Mouse (Mus musculus): Measurements from ENCODE around the gene Rtl8a. TPM values are rescaled to one million over a fixed set of nuclear protein-coding genes. Genes with fewer than 3 reads are reported as not detected.

Gene Rtl8a
- 55.1 and 61.0 TPM in 2 replicates for polyA plus RNA-seq (2012; rRNA removed; ENCODE audit: low replicate concordance)

DNA sequence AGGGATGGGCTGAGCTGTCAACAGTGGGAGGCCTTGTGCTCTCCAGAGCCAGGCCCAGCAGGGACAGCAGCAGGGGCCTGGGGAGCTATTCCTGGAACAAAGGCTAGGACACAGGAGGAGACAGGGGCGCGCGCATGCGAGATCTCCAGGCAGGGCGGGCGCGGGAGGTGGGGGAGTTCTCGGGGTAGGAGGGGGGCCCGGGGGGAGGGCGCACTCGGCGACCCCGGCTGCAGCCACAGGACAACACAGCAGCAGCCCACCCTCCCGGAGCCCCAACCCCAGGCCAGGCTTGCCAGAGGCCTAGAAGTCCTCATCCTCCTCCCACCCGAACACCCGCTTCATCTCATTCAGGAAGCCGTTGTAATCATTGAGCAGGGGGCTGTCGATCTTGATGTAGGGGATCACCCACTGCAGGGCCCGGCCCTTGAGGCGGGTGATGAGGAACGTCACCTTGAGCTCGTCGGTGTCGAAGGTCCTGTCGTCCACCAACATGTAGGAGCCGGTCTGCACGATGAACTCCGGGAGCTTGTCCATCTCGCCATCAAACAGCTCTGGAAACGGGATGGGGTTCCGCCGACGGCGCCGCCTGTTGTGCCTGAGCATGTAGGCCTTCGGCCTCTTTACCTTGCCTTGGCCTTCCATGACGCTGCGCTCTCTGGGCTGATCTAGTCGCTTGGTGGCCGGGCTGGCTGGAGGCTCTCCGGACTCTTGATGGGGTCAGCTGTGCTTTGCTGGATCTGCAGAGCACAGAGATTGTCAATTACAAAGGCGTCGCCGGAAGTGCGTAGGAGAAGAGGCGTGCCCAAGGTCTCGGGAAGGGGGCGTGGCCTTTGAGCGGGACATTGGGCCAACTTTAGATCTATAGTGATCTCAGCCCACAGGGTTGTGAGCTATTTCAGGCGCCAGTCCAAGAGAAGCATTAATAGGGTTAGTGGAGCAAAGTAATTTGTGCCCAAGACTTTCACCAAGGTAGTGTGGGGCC lies at the start of gene Rtl8a:
Rtl8a (minus strand) TSS at position 703 of the 982 bp plus-strand sequence.

DNA sequence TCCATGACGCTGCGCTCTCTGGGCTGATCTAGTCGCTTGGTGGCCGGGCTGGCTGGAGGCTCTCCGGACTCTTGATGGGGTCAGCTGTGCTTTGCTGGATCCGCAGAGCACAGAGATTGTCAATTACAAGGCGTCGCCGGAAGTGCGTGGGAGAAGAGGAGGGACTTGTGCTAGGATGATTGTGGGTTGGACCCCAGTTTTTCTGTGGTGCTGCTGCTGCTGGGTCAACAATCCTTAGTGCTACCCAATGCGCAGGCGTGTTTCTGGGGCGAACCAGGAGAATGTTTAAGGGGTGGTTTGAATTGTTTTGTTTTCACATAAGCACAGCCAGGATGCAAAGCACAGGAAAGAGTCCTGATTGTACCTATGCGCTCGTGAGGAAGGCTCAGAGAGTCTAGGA lies 26.8 kb upstream of the Rtl8a start, which contains the start of gene Rtl8b:
Rtl8b (minus strand) TSS at position 115 of the 400 bp plus-strand sequence.

DNA sequence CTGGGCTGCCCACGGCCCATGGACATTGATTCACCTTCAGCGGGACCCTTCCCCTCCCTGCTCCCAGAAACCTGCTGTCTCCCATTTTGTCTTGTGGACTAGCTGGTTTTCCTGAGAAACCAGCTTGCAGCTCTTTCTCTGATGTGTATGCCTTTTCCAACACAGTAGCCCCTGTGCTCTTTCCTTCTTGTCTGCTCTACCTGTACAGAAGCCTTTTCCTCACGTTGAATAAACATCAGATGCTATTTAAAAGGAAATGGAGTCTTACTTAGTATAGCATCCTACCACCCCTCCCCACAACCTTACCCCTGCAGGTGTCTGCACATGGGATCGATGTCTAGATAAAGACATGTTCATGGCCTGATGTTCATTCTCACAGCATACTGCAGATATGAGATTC lies 34.6 kb downstream of the Rtl8a start, which contains the start of gene Gm14597:
Gm14597 (minus strand) TSS at position 101 of the 400 bp plus-strand sequence.

DNA sequence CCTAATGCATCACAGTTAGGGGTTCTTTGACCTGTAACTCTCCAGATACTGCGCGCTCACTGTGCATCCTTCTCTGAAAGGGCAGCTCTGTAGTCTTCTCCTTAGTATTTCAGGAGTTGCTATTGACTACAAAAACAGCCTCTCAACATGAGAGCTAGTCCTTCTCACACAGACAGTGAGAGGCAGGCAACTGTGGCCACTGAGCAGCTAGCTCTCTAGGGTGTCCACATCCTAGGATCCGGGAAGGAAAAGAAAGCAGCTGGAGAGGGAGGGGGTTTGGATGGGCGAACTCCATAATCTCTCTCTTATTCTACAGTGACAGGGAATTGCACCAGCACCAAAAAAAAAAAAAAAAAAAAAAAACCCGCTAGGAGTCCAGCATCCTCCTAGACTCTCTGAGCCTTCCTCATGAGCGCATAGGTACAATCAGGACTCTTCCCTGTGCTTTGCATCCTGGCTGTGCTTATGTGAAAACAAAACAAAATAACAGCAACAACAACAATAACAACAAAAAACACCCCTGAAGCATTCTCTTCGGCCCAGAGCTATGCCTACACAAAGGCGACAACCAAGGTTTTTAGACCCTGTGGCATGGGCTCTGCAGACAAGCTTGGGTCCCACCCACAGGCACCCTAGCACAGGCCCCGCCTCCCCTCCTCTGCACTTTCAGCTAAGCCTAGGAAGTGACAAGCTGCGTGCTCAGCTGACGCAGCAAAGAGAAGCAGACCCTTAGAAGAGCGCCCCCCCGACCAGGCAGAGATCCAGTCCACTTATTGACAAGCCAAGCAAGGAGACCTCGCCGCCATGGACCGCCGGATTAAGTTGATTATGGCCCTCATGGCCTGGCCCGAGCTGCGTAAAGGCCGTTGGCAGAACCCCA lies 36.0 kb downstream of the Rtl8a start, which contains the start of gene Rtl8c:
Rtl8c (plus strand) TSS at position 791 of the 880 bp plus-strand sequence.

Other genes with a start within 250 kb of the Rtl8a start
- gene Etd, start 208.8 kb downstream of the Rtl8a start, polyA plus RNA-seq (2012; rRNA removed; ENCODE audit: low replicate concordance) = not detected in 2 replicates
- 4.9 and 5.6 TPM in 2 replicates for gene Rtl8c, start 35.6 kb downstream of the Rtl8a start, polyA plus RNA-seq (2012; rRNA removed; ENCODE audit: low replicate concordance)
- not detected in 2 replicates for gene Gm14597, start 34.7 kb downstream of the Rtl8a start, polyA plus RNA-seq (2012; rRNA removed; ENCODE audit: low replicate concordance)
- gene Rtl8b, start 26.7 kb upstream of the Rtl8a start, polyA plus RNA-seq (2012; rRNA removed; ENCODE audit: low replicate concordance) = 37.1 and 48.1 TPM in 2 replicates
- not detected in 2 replicates for gene 4930502E18Rik, start 81.1 kb upstream of the Rtl8a start, polyA plus RNA-seq (2012; rRNA removed; ENCODE audit: low replicate concordance)
- gene 1700013H16Rik, start 114.1 kb upstream of the Rtl8a start, polyA plus RNA-seq (2012; rRNA removed; ENCODE audit: low replicate concordance) = not detected in 2 replicates
- gene Zfp36l3, start 132.7 kb upstream of the Rtl8a start, polyA plus RNA-seq (2012; rRNA removed; ENCODE audit: low replicate concordance) = 0.05 TPM in 1 of 2 replicates, not detected in the other
- 0.07 TPM in 1 of 2 replicates, not detected in the other for gene Xlr, start 154.0 kb upstream of the Rtl8a start, polyA plus RNA-seq (2012; rRNA removed; ENCODE audit: low replicate concordance)